Mouse (Mus musculus): ENCODE data around the gene Eml3. TPM values are rescaled to one million over a fixed set of nuclear protein-coding genes. Genes with fewer than 3 reads are reported as not detected.
"Not testable (repeated sequence)": the region's sequence is repeated elsewhere in the genome, so short reads cannot be mapped to it uniquely, and the experiment has no call there.

The Eml3 gene
- polyA plus RNA-seq, 1 experiment from 2014 or later: 13.9 TPM

DNA sequence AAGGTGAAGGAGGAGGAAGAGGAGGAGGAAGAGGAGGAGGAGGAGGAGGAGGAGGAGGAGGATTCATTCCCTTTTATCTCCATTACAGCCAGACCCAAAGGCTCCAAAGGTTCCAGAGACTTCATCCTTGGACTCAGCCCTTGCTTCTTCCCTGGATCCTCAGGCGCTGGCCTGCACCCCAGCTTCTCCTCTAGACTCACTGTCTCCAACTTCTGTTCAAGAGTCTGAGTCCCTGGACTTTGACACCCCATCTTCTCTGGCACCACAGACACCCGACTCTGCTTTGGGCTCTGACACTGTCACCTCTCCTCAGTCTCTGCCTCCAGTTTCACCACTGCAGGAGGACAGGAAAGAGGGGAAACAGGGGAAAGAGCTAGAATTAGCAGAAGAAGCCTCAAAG, 32.9 kb downstream of the Eml3 start:
- H3K4me3 ChIP-seq (replicated peaks): no peak overlapping the region
- no peak overlapping the region for H3K9ac ChIP-seq (replicated peaks)
- no peak overlapping the region for H3K27ac ChIP-seq (replicated peaks)
- H3K9me3 ChIP-seq (replicated peaks): no peaks in the 10 kb centered on the region
- no peak overlapping the region for H3K4me2 ChIP-seq
- WGBS: 96% methylated on average over 2 of the region's 2 CpGs
- no peak for ATAC-seq (ENCODE audit: low FRiP score)
- H3K27me3 ChIP-seq (replicated peaks): no peaks in the 10 kb centered on the region
- H3K36me3 ChIP-seq: peaks cover 78% of the 10 kb centered on the region
- H3K4me1 ChIP-seq: peaks cover 15% of the 10 kb centered on the region

DNA sequence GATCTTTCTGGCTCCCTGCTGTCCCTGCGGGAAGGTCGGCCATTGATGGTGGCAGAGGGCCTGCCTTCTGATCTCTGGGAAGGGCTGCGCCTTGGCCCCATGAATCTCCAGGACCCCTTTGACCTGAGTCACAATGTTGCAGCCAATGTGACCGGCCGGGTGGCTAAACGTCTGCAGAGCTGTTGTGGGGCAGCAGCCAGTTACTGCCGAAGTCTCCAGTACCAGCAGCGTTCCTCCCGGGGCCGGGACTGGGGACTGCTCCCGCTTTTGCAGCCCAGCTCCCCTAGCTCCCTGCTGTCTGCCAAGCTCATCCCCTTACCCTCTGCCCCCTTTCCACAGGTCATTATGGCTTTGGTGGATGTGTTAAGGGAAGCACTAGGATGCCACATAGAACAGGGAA, 35.7 kb downstream of the Eml3 start:
- Histone ChIP-seq H3K36me3 (peaks cover 71% of the 10 kb centered on the region), H3K4me3 (replicated peaks) (no peak overlapping the region), H3K27ac (replicated peaks) (no peak overlapping the region), H3K9ac (replicated peaks) (no peak overlapping the region), H3K4me1 (peaks cover 31% of the 10 kb centered on the region), H3K9me3 (replicated peaks) (no peaks in the 10 kb centered on the region), H3K4me2 (no peak overlapping the region), H3K27me3 (replicated peaks) (no peaks in the 10 kb centered on the region)
- 89% methylated on average over 11 of the region's 11 CpGs for WGBS
- no peak for ATAC-seq (ENCODE audit: low FRiP score)

GRCm38 (mm10) chr19:8965771-8966170, 36.4 kb downstream of the Eml3 start:
- Histone ChIP-seq H3K27me3 (replicated peaks) (no peaks in the 10 kb centered on the region), H3K4me2 (peak overlapping the region; percentile 79), H3K4me1 (peaks cover 31% of the 10 kb centered on the region), H3K9me3 (replicated peaks) (no peaks in the 10 kb centered on the region), H3K27ac (replicated peaks) (peak overlapping the region; percentile 83; the same call in 1 of the 2 replicates), H3K36me3 (peaks cover 71% of the 10 kb centered on the region), H3K4me3 (replicated peaks) (peak overlapping the region; percentile 66; the same call in 1 of the 2 replicates), H3K9ac (replicated peaks) (peak overlapping the region; percentile 32)
- WGBS: 82% methylated on average over 8 of the region's 8 CpGs
- ATAC-seq (ENCODE audit: low FRiP score): no peak

DNA sequence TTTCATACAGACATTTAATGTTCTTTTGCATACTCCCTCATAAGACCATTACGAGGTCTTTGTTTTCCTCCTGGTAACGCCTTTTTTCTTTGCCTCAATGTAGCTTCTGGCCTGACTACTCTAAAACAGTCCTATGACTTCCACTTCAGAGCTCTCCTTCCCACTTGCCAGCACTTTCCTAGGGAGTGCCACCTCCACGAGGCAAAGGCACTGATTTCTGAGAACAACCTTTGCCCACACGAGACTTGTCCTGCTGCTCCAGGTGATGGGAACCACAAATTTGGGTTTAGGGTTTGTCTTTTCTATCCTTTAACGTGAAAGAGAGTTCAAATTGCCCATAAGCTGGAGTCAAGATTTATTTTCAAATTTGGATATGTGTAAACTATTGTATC, 36.8 kb downstream of the Eml3 start:
- H3K9me3 ChIP-seq (replicated peaks): no peaks in the 10 kb centered on the region
- no peaks in the 10 kb centered on the region for H3K27me3 ChIP-seq (replicated peaks)
- ATAC-seq (ENCODE audit: low FRiP score): no peak
- peak overlapping the region; percentile 66 for H3K4me3 ChIP-seq (replicated peaks)
- H3K4me1 ChIP-seq: peaks cover 31% of the 10 kb centered on the region
- H3K4me2 ChIP-seq: peak overlapping the region; percentile 79
- peaks cover 71% of the 10 kb centered on the region for H3K36me3 ChIP-seq
- 42% methylated on average over 5 of the region's 5 CpGs for WGBS
- peak overlapping the region; percentile 83 for H3K27ac ChIP-seq (replicated peaks)
- H3K9ac ChIP-seq (replicated peaks): peak overlapping the region; percentile 46

DNA sequence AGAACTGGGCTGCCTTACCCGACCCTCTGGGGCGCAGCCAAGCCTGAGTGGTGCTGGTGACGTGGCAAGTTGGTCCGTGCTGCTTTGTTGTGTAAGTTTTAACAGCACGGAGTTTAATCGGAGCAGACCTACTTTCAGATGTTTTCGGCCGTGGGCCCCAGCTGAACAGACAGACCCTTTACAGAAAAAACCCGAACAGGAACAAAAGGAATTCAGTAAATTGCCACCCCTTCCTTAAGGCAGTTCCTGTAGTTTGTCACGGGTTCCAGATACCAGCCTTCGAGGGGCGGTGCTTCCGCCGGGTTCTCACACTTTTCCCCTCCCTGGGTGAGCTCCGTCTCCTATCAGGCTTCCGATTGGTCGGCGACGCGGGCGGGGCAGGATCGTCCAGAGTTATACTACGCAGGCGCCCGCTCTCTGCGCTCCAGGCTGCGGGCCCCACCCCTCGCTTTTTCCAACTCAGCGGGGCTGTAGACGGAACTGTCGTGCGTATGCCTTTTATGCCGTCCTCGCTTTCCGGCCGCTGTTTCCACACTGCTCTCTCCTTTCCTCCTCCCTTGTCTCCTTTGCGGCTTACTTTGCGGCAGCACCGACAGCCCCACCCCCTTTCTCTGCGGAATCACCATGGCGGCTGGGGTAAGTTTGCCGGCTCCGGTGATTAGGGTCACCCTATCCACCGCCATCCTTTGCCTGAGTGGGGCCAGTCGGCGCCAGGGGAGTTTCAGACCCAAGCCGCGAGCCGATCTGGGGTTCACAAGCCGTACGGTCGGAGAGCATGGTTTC, 37.4 kb downstream of the Eml3 start, which contains the start of gene Eef1g:
Gene Eef1g, plus strand, starts transcription at position 452 of the 783 bp plus-strand sequence.
- Histone ChIP-seq H3K36me3 (peaks cover 71% of the 10 kb centered on the region), H3K27me3 (replicated peaks) (no peaks in the 10 kb centered on the region), H3K4me2 (peak within 1 kb of the TSS; percentile 79), H3K4me1 (peaks cover 31% of the 10 kb centered on the region), H3K9ac (replicated peaks) (peak within 1 kb of the TSS; percentile 89), H3K4me3 (replicated peaks) (peak within 1 kb of the TSS; percentile 66), H3K9me3 (replicated peaks) (no peaks in the 10 kb centered on the region), H3K27ac (replicated peaks) (peak within 1 kb of the TSS; percentile 86)
- under 1% methylated on average over 52 of the region's 52 CpGs for WGBS
- peak; percentile 98 for ATAC-seq (ENCODE audit: low FRiP score)

GRCm38 (mm10) chr19:8967373-8967743, 38.0 kb downstream of the Eml3 start:
- Histone ChIP-seq H3K27ac (replicated peaks) (peak overlapping the region; percentile 86), H3K36me3 (peaks cover 72% of the 10 kb centered on the region), H3K27me3 (replicated peaks) (no peaks in the 10 kb centered on the region), H3K9me3 (replicated peaks) (no peaks in the 10 kb centered on the region), H3K9ac (replicated peaks) (peak overlapping the region; percentile 89), H3K4me1 (peaks cover 31% of the 10 kb centered on the region), H3K4me3 (replicated peaks) (peak overlapping the region; percentile 66), H3K4me2 (peak overlapping the region; percentile 79)
- peak; percentile 25 for ATAC-seq (ENCODE audit: low FRiP score)
- 0% methylated on average over 8 of the region's 8 CpGs for WGBS

- Histone ChIP-seq H3K27ac (replicated peaks) (peak overlapping the region; percentile 86), H3K36me3 (peaks cover 72% of the 10 kb centered on the region), H3K4me3 (replicated peaks) (peak overlapping the region; percentile 66), H3K4me1 (peaks cover 31% of the 10 kb centered on the region), H3K9ac (replicated peaks) (peak overlapping the region; percentile 89), H3K4me2 (peak overlapping the region; percentile 79), H3K9me3 (replicated peaks) (no peaks in the 10 kb centered on the region), H3K27me3 (replicated peaks) (no peaks in the 10 kb centered on the region)
- ATAC-seq (ENCODE audit: low FRiP score): no peak
- WGBS: 8% methylated on average over 9 of the region's 9 CpGs
Observed at GRCm38 (mm10) chr19:8967893-8968292, 38.5 kb downstream of the Eml3 start.

DNA sequence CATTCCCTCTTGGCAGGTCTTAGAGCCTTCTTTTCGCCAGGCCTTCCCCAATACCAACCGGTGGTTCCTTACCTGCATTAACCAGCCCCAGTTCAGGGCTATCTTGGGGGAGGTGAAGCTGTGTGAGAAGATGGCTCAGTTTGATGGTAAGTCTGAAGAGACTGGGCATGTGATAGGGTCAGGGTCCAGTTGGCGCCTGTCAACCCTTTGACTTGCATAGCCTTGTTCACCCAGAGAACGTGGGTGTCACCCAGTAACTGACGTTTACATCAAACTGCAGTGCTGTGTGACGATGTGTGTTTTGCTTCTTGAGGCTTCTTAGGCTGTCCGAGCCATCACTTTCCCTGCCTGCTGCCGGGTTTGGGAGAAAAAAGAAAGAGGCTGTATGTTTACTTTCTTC, 43.1 kb downstream of the Eml3 start:
- not testable (repeated sequence) for ATAC-seq (ENCODE audit: low FRiP score); H3K9me3 ChIP-seq (replicated peaks); H3K4me3 ChIP-seq (replicated peaks); H3K9ac ChIP-seq (replicated peaks); H3K27me3 ChIP-seq (replicated peaks); H3K4me2 ChIP-seq; H3K27ac ChIP-seq (replicated peaks)
- peaks cover 20% of the 10 kb centered on the region for H3K4me1 ChIP-seq
- H3K36me3 ChIP-seq: peaks cover 84% of the 10 kb centered on the region
- 87% methylated on average over 8 of the region's 8 CpGs for WGBS

- H3K36me3 ChIP-seq: peaks cover 94% of the 10 kb centered on the region
- 0 out of 2 replicates have a peak, but pooled peaks cover 4% of the 10 kb centered on the region for H3K4me1 ChIP-seq
- ATAC-seq (ENCODE audit: low FRiP score): no peak
- H3K27me3 ChIP-seq (replicated peaks): no peaks in the 10 kb centered on the region
- no peak overlapping the region for H3K4me2 ChIP-seq
- no peaks in the 10 kb centered on the region for H3K9me3 ChIP-seq (replicated peaks)
- 89% methylated on average over 1 of the region's 1 CpGs for WGBS
- H3K27ac ChIP-seq (replicated peaks): no peak overlapping the region
- no peak overlapping the region for H3K9ac ChIP-seq (replicated peaks)
- H3K4me3 ChIP-seq (replicated peaks): no peak overlapping the region
Observed at GRCm38 (mm10) chr19:8974638-8975037, 45.3 kb downstream of the Eml3 start.

- no peak overlapping the region for H3K4me2 ChIP-seq
Observed at GRCm38 (mm10) chr19:8975491-8975890, 46.1 kb downstream of the Eml3 start.

GRCm38 (mm10) chr19:8976535-8976934, 47.2 kb downstream of the Eml3 start:
- WGBS: 55% methylated on average over 3 of the region's 3 CpGs

More at GRCm38 (mm10) chr19:8975491-8975890, 46.1 kb downstream of the Eml3 start:
- Histone ChIP-seq H3K4me1 (0 out of 2 replicates have a peak, but pooled peaks cover 4% of the 10 kb centered on the region), H3K9me3 (replicated peaks) (no peaks in the 10 kb centered on the region), H3K36me3 (peaks cover 94% of the 10 kb centered on the region), H3K27me3 (replicated peaks) (no peaks in the 10 kb centered on the region), H3K4me3 (replicated peaks) (no peak overlapping the region), H3K27ac (replicated peaks) (no peak overlapping the region), H3K9ac (replicated peaks) (no peak overlapping the region)
- no peak for ATAC-seq (ENCODE audit: low FRiP score)
- WGBS: 100% methylated on average over 2 of the region's 2 CpGs

GRCm38 (mm10) chr19:8980771-8981170, 51.4 kb downstream of the Eml3 start:
- H3K9ac ChIP-seq (replicated peaks): no peak overlapping the region
- ATAC-seq (ENCODE audit: low FRiP score): no peak
- no peak overlapping the region for H3K27ac ChIP-seq (replicated peaks)
- peaks cover 45% of the 10 kb centered on the region for H3K36me3 ChIP-seq
- no peak overlapping the region for H3K4me3 ChIP-seq (replicated peaks)
- 44% methylated on average over 5 of the region's 5 CpGs for WGBS
- H3K9me3 ChIP-seq (replicated peaks): no peaks in the 10 kb centered on the region
- peaks cover 40% of the 10 kb centered on the region for H3K4me1 ChIP-seq
- no peaks in the 10 kb centered on the region for H3K27me3 ChIP-seq (replicated peaks)
- no peak overlapping the region for H3K4me2 ChIP-seq

More at GRCm38 (mm10) chr19:8976535-8976934, 47.2 kb downstream of the Eml3 start:
- Histone ChIP-seq H3K9ac (replicated peaks) (no peak overlapping the region), H3K4me3 (replicated peaks) (no peak overlapping the region), H3K4me2 (no peak overlapping the region), H3K27me3 (replicated peaks) (no peaks in the 10 kb centered on the region), H3K9me3 (replicated peaks) (no peaks in the 10 kb centered on the region), H3K36me3 (peaks cover 86% of the 10 kb centered on the region), H3K27ac (replicated peaks) (no peak overlapping the region), H3K4me1 (0 out of 2 replicates have a peak, but pooled peaks cover 6% of the 10 kb centered on the region)
- peak; percentile 65; the same call in 1 of the 2 replicates for ATAC-seq (ENCODE audit: low FRiP score)
